Mouse (Mus musculus) T-cell, adult 2 months (primary cell): ENCODE results near the gene Trim32.

Experiments used
- DNase-seq: peaks from one replicate; pipeline ENCODE4 v3.0.0; 2022; ENCODE audit warnings: low spot score

Gene Trim32

GRCm38 (mm10) chr4:65604504-65605150, at the start of gene Trim32:
Gene Trim32, plus strand, starts transcription at chr4:65604986.
- peak; percentile 92 for DNase-seq

- no peak for DNase-seq
Observed at GRCm38 (mm10) chr4:65565493-65565892, 39.3 kb upstream of the Trim32 start.

GRCm38 (mm10) chr4:65580254-65580653, 24.5 kb upstream of the Trim32 start:
- no peak for DNase-seq

- DNase-seq: no peak
Observed at GRCm38 (mm10) chr4:65586947-65587346, 17.8 kb upstream of the Trim32 start.

GRCm38 (mm10) chr4:65589780-65590179, 15.0 kb upstream of the Trim32 start:
- DNase-seq: no peak

GRCm38 (mm10) chr4:65594601-65595369, 10.0 kb upstream of the Trim32 start:
- no peak for DNase-seq

GRCm38 (mm10) chr4:65605151-65605702, 441 bp downstream of the Trim32 start:
- no peak for DNase-seq

- no peak for DNase-seq
Observed at GRCm38 (mm10) chr4:65607184-65607631, 2.4 kb downstream of the Trim32 start.

GRCm38 (mm10) chr4:65608112-65608511, 3.3 kb downstream of the Trim32 start:
- no peak for DNase-seq

- no peak for DNase-seq
Observed at GRCm38 (mm10) chr4:65610329-65610728, 5.5 kb downstream of the Trim32 start.

- no peak for DNase-seq
Observed at GRCm38 (mm10) chr4:65610896-65611295, 6.1 kb downstream of the Trim32 start.

- no peak for DNase-seq
Observed at GRCm38 (mm10) chr4:65613135-65613534, 8.3 kb downstream of the Trim32 start.

GRCm38 (mm10) chr4:65620125-65620524, 15.3 kb downstream of the Trim32 start:
- DNase-seq: no peak

- DNase-seq: no peak
Observed at GRCm38 (mm10) chr4:65638231-65638630, 33.4 kb downstream of the Trim32 start.

GRCm38 (mm10) chr4:65642611-65643010, 37.8 kb downstream of the Trim32 start:
- DNase-seq: no peak

GRCm38 (mm10) chr4:65654723-65655122, 49.9 kb downstream of the Trim32 start:
- DNase-seq: no peak

- no peak for DNase-seq
Observed at GRCm38 (mm10) chr4:65663176-65663575, 58.4 kb downstream of the Trim32 start.
